Mouse (Mus musculus): ENCODE results near the gene Hist1h3a.
"Not testable (repeated sequence)": the region's sequence is repeated elsewhere in the genome, so short reads cannot be mapped to it uniquely, and the experiment has no call there.

Hist1h3a gene

DNA sequence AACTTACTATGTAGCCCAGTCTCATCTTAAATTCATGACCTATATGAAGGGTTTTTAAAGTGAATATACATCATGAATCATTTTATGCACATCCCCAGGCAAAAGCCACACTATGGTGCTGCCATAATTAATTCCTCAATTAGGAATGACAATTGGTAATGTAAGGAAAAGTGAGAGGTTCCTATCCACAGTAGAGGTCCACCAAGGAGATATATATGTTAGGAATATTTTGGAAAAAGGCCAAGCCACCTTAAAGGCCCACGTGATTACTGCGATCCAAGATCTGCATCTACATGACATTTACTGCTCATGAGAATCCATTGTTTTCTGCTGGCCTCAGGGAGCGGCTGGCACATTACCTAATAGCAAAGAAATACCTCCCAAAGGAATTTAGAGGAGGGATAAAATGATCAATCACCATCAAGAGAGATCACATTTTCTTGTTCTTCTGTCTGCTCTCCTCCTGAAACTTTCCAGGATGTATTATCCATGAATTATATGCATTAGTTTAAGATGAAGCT lies 2.9 kb downstream of the Hist1h3a start:
- no peak for DNase-seq (ENCODE audit: low read depth, low spot score)

- no peak for DNase-seq (ENCODE audit: low read depth, low spot score)
These were observed 4.3 kb downstream of the Hist1h3a start for GRCm38 (mm10) chr13:23757921-23758320.

DNA sequence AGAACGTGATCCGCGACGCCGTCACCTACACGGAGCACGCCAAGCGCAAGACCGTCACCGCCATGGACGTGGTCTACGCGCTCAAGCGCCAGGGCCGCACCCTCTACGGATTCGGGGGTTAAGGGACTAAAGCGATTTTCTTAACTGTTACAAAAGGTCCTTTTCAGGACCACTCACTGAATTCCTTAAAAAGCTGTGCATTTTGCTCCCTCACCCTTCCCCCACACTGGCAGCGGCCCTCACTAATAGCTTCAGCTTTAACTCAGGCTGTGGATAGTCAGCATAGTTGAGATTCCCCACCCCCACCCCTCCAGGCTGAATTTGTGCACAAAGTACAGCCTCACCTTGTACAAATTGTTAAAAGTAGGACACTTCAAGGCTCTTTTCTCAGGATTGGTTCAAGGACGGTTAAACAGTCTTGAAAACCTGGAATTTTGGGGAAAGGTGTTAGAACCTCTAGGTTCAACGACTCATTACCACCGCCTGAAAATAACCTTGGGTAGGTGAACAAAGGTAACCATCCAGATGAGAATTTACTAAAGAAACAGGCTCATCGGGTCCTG lies 4.9 kb downstream of the Hist1h3a start:
- no peak for DNase-seq (ENCODE audit: low read depth, low spot score)

DNA sequence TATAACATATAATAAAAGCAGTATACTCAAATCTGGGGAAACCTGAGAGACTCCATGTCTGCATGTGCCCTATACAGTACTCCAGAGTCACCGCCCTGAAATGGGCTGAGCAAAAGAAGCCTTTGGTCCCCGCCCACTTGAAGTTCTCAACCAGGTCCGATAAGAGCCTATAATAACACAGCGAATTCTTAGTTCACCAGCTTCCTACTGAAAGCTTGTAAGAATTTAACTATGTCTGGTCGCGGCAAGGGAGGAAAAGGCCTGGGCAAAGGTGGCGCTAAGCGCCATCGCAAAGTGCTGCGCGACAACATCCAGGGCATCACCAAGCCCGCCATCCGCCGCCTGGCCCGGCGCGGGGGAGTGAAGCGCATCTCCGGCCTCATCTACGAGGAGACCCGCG lies 5.4 kb downstream of the Hist1h3a start, which contains the start of gene Hist1h4b:
Gene Hist1h4b, plus strand, starts transcription at position 224 of the 400 bp plus-strand sequence.
- DNase-seq (ENCODE audit: low read depth, low spot score) = peak; percentile 83

- DNase-seq (ENCODE audit: low read depth, low spot score) = no peak
These were observed 7.2 kb downstream of the Hist1h3a start for GRCm38 (mm10) chr13:23755000-23755399.

GRCm38 (mm10) chr13:23753314-23754078 lies 8.7 kb downstream of the Hist1h3a start:
- no peak for DNase-seq (ENCODE audit: low read depth, low spot score)

GRCm38 (mm10) chr13:23752742-23753172 lies 9.4 kb downstream of the Hist1h3a start:
- DNase-seq (ENCODE audit: low read depth, low spot score) = no peak

GRCm38 (mm10) chr13:23752067-23752741 lies 10.0 kb downstream of the Hist1h3a start, which contains the start of gene Hist1h3b:
Gene Hist1h3b (plus strand): TSS chr13:23752267.
- DNase-seq (ENCODE audit: low read depth, low spot score) = peak; percentile 67

- DNase-seq (ENCODE audit: low read depth, low spot score) = no peak
These were observed 10.7 kb downstream of the Hist1h3a start for GRCm38 (mm10) chr13:23751478-23751956.

DNA sequence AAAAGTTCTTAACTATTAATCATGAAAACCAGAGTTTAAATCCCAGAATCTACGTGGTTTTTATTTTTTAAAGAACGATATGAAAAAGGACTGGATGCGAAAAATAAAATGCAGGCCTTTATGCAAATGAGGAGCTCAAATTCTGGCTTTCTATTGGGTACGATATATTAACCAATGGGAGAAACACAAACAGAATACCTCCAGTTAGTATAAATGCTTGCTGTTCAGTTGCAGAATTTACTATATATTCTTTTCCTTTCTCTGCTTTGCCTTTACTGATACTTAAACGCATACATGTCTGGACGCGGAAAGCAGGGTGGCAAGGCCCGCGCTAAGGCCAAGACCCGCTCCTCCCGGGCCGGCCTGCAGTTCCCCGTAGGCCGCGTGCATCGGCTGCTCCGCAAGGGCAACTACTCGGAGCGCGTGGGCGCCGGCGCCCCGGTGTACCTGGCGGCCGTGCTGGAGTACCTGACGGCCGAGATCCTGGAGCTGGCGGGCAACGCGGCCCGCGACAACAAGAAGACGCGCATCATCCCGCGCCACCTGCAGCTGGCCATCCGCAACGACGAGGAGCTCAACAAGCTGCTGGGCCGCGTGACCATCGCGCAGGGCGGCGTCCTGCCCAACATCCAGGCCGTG lies 11.2 kb downstream of the Hist1h3a start, which contains the start of gene Hist1h2ab:
Gene Hist1h2ab, plus strand, starts transcription at position 288 of the 639 bp plus-strand sequence.
- not testable (repeated sequence) for DNase-seq (ENCODE audit: low read depth, low spot score)

DNA sequence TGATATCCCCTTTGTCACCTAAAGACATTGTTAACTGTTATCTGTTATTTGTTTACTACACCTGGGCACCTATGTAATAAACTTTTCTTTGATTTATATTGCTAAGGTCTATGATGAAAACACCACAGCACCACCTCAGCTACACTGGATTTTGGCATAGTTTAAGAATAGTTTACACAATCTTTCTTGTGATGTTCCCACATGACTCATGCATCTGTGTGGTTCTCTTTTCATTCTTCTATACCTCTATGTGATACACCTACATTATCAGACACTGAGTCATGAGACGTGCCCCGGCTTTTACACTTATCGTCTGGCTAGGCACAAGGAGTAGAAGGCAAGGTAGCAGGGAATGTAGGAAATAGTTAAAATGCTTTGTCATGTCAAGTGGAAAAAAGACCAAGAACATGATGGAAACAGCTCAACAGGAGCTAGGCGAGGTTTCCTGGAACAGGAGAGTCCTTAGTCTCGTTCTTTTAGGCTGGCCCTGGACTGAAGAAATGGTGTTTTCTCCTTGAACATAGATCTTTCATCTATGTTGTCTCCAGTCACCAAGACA lies 12.5 kb downstream of the Hist1h3a start:
- DNase-seq (ENCODE audit: low read depth, low spot score) = no peak

- DNase-seq (ENCODE audit: low read depth, low spot score) = no peak
These were observed 14.3 kb downstream of the Hist1h3a start for GRCm38 (mm10) chr13:23747892-23748288.

GRCm38 (mm10) chr13:23747081-23747891 lies 14.9 kb downstream of the Hist1h3a start:
- DNase-seq (ENCODE audit: low read depth, low spot score) = no peak

DNA sequence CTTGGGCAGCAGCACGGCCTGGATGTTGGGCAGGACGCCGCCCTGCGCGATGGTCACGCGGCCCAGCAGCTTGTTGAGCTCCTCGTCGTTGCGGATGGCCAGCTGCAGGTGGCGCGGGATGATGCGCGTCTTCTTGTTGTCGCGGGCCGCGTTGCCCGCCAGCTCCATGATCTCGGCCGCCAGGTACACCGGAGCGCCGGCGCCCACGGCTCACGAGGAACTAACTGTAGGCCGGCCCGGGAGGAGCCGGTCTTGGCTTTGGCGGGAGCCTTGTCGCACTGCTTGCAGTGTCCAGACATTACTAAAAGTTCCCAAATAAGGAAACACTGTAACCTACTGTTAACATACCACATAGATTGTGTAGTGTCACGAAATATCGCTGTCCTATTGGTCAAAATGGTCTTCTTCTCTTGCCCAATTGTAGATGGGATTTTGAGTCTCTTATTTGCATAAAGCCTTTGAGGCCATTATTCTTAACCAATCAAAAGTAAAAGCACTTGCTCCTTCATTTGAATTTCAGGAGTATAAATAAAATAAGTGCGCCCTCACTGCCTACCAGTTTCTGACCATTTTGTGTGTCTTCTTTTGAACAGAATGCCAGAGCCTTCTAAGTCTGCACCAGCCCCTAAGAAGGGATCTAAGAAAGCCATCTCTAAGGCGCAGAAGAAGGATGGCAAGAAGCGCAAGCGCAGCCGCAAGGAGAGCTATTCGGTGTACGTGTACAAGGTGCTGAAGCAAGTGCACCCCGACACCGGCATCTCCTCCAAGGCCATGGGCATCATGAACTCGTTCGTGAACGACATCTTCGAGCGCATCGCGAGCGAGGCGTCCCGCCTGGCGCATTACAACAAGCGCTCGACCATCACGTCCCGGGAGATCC lies 15.7 kb downstream of the Hist1h3a start, which contains the start of gene Hist1h2bb:
Gene Hist1h2bb, plus strand, starts transcription at position 534 of the 880 bp plus-strand sequence.
- peak; percentile 82 for DNase-seq (ENCODE audit: low read depth, low spot score)

DNA sequence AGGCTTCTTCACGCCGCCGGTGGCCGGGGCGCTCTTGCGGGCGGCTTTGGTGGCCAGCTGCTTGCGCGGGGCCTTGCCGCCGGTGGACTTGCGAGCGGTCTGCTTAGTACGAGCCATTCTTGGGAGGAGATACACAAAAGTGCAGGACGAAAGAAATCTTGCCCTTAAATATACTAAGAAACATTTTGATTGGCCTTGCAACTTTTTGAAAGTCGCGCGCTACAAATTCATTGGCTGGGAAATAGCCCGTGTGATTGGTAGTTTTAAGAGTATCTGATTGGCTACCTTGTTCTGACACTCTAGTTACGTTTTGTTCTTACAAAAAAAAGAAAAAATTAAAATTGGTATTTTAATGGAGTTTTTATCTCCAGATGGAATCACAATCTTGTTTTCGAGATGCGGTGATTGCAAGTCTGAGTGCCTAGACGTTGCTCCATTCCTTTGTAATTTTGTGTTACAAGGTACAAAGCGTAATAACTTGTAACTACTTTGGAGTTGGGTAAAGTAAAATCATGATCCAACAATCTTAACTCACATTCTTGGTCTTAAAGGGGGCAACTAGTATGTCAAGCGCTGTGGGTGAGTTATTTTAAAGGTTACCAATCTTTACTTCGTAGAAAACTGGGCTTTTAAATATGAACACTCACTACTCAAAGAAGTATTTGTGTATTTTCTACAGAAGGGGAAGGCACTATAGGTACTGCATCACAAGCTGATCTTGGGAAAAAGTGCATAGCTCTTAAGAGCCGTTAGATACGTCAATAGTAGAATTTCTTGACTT lies 16.6 kb downstream of the Hist1h3a start, which contains the start of gene Hist1h3c:
Gene Hist1h3c, minus strand, starts transcription at position 222 of the 781 bp plus-strand sequence.
- DNase-seq (ENCODE audit: low read depth, low spot score) = peak; percentile 73

GRCm38 (mm10) chr13:23744421-23745380 lies 17.5 kb downstream of the Hist1h3a start:
- DNase-seq (ENCODE audit: low read depth, low spot score) = no peak

GRCm38 (mm10) chr13:23743963-23744362 lies 18.2 kb downstream of the Hist1h3a start:
- DNase-seq (ENCODE audit: low read depth, low spot score) = no peak
